Mouse (Mus musculus): Measurements from ENCODE around the gene Otulinl. TPM values are rescaled to one million over a fixed set of nuclear protein-coding genes. Genes with fewer than 3 reads are reported as not detected.

The Otulinl gene
- polyA plus RNA-seq, 1 experiment from 2014 or later = 58.5 TPM

GRCm38 (mm10) chr15:27675122-27675521 is 6.3 kb downstream of the Otulinl start:
- DNase-seq (ENCODE audit: low spot score) (no peak), ATAC-seq (no peak)
- 81% methylated on average over 7 of the region's 7 CpGs for WGBS
- H3K27me3 ChIP-seq (replicated peaks; ENCODE audit: insufficient read depth, low read length) = no peaks in the 10 kb centered on the region
- no peak overlapping the region for H3K4me3 ChIP-seq (ENCODE audit: low read depth, low read length)
- H3K27ac ChIP-seq (ENCODE audit: low read length) = peak overlapping the region; percentile 84
- H3K4me2 ChIP-seq (replicated peaks; ENCODE audit: low read depth, low read length) = no peak overlapping the region
- TF ChIP-seq EP300 (IDR thresholded peaks at IDR 0.05) = 0 out of 2 replicates have a peak, but pooled peaks have one; percentile 14
- TF ChIP-seq CTCF (IDR thresholded peaks at IDR 0.05) = no peak
- H3K36me3 ChIP-seq (ENCODE audit: insufficient read depth, low read length) = no peaks in the 10 kb centered on the region
- H3K9me3 ChIP-seq (ENCODE audit: low read length) = no peaks in the 10 kb centered on the region
- H3K4me1 ChIP-seq (ENCODE audit: insufficient read depth, low read depth, low read length) = peaks cover 10% of the 10 kb centered on the region; the same call in 1 of the 2 replicates
- H3K9ac ChIP-seq (replicated peaks; ENCODE audit: low read depth) = no peak overlapping the region

GRCm38 (mm10) chr15:27674041-27674440 is 7.3 kb downstream of the Otulinl start:
- H3K9ac ChIP-seq (replicated peaks; ENCODE audit: low read depth) = no peak overlapping the region
- H3K36me3 ChIP-seq (ENCODE audit: insufficient read depth, low read length) = no peaks in the 10 kb centered on the region
- no peaks in the 10 kb centered on the region for H3K9me3 ChIP-seq (ENCODE audit: low read length)
- DNase-seq (ENCODE audit: low spot score) (peak; percentile 87), ATAC-seq (peak; percentile 85)
- no peak overlapping the region for H3K4me3 ChIP-seq (ENCODE audit: low read depth, low read length)
- peaks cover 10% of the 10 kb centered on the region; the same call in 1 of the 2 replicates for H3K4me1 ChIP-seq (ENCODE audit: insufficient read depth, low read depth, low read length)
- H3K4me2 ChIP-seq (replicated peaks; ENCODE audit: low read depth, low read length) = no peak overlapping the region
- TF ChIP-seq CTCF (IDR thresholded peaks at IDR 0.05) (no peak), EP300 (IDR thresholded peaks at IDR 0.05) (peak; percentile 81)
- WGBS = 48% methylated on average over 6 of the region's 6 CpGs
- H3K27me3 ChIP-seq (replicated peaks; ENCODE audit: insufficient read depth, low read length) = no peaks in the 10 kb centered on the region
- peak overlapping the region; percentile 84 for H3K27ac ChIP-seq (ENCODE audit: low read length)

GRCm38 (mm10) chr15:27673151-27673550 is 8.2 kb downstream of the Otulinl start:
- 60% methylated on average over 6 of the region's 6 CpGs for WGBS

GRCm38 (mm10) chr15:27672259-27672658 is 9.1 kb downstream of the Otulinl start:
- H3K36me3 ChIP-seq (ENCODE audit: insufficient read depth, low read length) = no peaks in the 10 kb centered on the region
- H3K4me2 ChIP-seq (replicated peaks; ENCODE audit: low read depth, low read length) = no peak overlapping the region
- WGBS = 78% methylated on average over 8 of the region's 8 CpGs
- TF ChIP-seq CTCF (IDR thresholded peaks at IDR 0.05) (no peak), EP300 (IDR thresholded peaks at IDR 0.05) (no peak)
- no peak for ATAC-seq
- H3K27me3 ChIP-seq (replicated peaks; ENCODE audit: insufficient read depth, low read length) = no peaks in the 10 kb centered on the region
- H3K9ac ChIP-seq (replicated peaks; ENCODE audit: low read depth) = no peak overlapping the region
- no peak overlapping the region for H3K4me3 ChIP-seq (ENCODE audit: low read depth, low read length)
- peaks cover 10% of the 10 kb centered on the region; the same call in 1 of the 2 replicates for H3K4me1 ChIP-seq (ENCODE audit: insufficient read depth, low read depth, low read length)
- H3K27ac ChIP-seq (ENCODE audit: low read length) = no peak overlapping the region
- no peak for DNase-seq (ENCODE audit: low spot score)
- no peaks in the 10 kb centered on the region for H3K9me3 ChIP-seq (ENCODE audit: low read length)

More at GRCm38 (mm10) chr15:27673151-27673550, 8.2 kb downstream of the Otulinl start:
- peak; percentile 73 for DNase-seq (ENCODE audit: low spot score)
- 0 out of 2 replicates have a peak, but pooled peaks have one; percentile 17 for TF ChIP-seq EP300 (IDR thresholded peaks at IDR 0.05)
- no peak for TF ChIP-seq CTCF (IDR thresholded peaks at IDR 0.05)
- peak; percentile 34 for ATAC-seq
- Histone ChIP-seq H3K4me2 (replicated peaks; ENCODE audit: low read depth, low read length) (no peak overlapping the region), H3K27ac (ENCODE audit: low read length) (peak overlapping the region; percentile 33), H3K27me3 (replicated peaks; ENCODE audit: insufficient read depth, low read length) (no peaks in the 10 kb centered on the region), H3K4me3 (ENCODE audit: low read depth, low read length) (no peak overlapping the region), H3K4me1 (ENCODE audit: insufficient read depth, low read depth, low read length) (peaks cover 10% of the 10 kb centered on the region; the same call in 1 of the 2 replicates), H3K9ac (replicated peaks; ENCODE audit: low read depth) (no peak overlapping the region), H3K36me3 (ENCODE audit: insufficient read depth, low read length) (no peaks in the 10 kb centered on the region), H3K9me3 (ENCODE audit: low read length) (no peaks in the 10 kb centered on the region)

GRCm38 (mm10) chr15:27671612-27672245 is 9.7 kb downstream of the Otulinl start:
- Histone ChIP-seq H3K9ac (replicated peaks; ENCODE audit: low read depth) (no peak overlapping the region), H3K36me3 (ENCODE audit: insufficient read depth, low read length) (no peaks in the 10 kb centered on the region), H3K27ac (ENCODE audit: low read length) (no peak overlapping the region), H3K4me2 (replicated peaks; ENCODE audit: low read depth, low read length) (no peak overlapping the region), H3K27me3 (replicated peaks; ENCODE audit: insufficient read depth, low read length) (no peaks in the 10 kb centered on the region), H3K4me1 (ENCODE audit: insufficient read depth, low read depth, low read length) (peaks cover 10% of the 10 kb centered on the region; the same call in 1 of the 2 replicates), H3K9me3 (ENCODE audit: low read length) (no peaks in the 10 kb centered on the region), H3K4me3 (ENCODE audit: low read depth, low read length) (no peak overlapping the region)
- ATAC-seq (no peak), DNase-seq (ENCODE audit: low spot score) (no peak)
- TF ChIP-seq CTCF (IDR thresholded peaks at IDR 0.05) (no peak), EP300 (IDR thresholded peaks at IDR 0.05) (no peak)
- 83% methylated on average over 10 of the region's 10 CpGs for whole genome bisulfite sequencing

GRCm38 (mm10) chr15:27670708-27671107 is 10.7 kb downstream of the Otulinl start:
- WGBS = 82% methylated on average over 8 of the region's 8 CpGs
- Histone ChIP-seq H3K9me3 (ENCODE audit: low read length) (no peaks in the 10 kb centered on the region), H3K27ac (ENCODE audit: low read length) (no peak overlapping the region), H3K4me3 (ENCODE audit: low read depth, low read length) (no peak overlapping the region), H3K4me2 (replicated peaks; ENCODE audit: low read depth, low read length) (no peak overlapping the region), H3K36me3 (ENCODE audit: insufficient read depth, low read length) (no peaks in the 10 kb centered on the region), H3K4me1 (ENCODE audit: insufficient read depth, low read depth, low read length) (peaks cover 10% of the 10 kb centered on the region; the same call in 1 of the 2 replicates), H3K9ac (replicated peaks; ENCODE audit: low read depth) (no peak overlapping the region), H3K27me3 (replicated peaks; ENCODE audit: insufficient read depth, low read length) (no peaks in the 10 kb centered on the region)
- ATAC-seq (no peak), DNase-seq (ENCODE audit: low spot score) (no peak)
- TF ChIP-seq CTCF (IDR thresholded peaks at IDR 0.05) (no peak), EP300 (IDR thresholded peaks at IDR 0.05) (no peak)
